Mouse (Mus musculus) ES-E14 (cell line): ENCODE measurements around the gene Zfp185. TPM values are rescaled to one million over a fixed set of nuclear protein-coding genes. Genes with fewer than 3 reads are reported as not detected.
A peak's percentile ranks its signal among the peaks of the same experiment; 100 is the strongest.

Source experiments
- DNase-seq: peaks from one replicate; pipeline ENCODE4 v3.0.0-alpha.2; 2013; ENCODE audit warnings: low read depth, low spot score
- H3K27ac ChIP-seq: 2 replicates; pipeline ENCODE4 v1.5.1; 2012; ENCODE audit warnings: low read depth, mild to moderate bottlenecking, low read length, moderate library complexity, mixed read lengths; ENCODE audit not compliant: poor library complexity, insufficient read depth, severe bottlenecking
- H3K36me3 ChIP-seq: 2 replicates; pipeline ENCODE4 v1.6.1; 2012; ENCODE audit warnings: mild to moderate bottlenecking, low read length, moderate library complexity, mixed read lengths; ENCODE audit not compliant: control insufficient read depth, poor library complexity, insufficient read depth, severe bottlenecking
- H3K4me1 ChIP-seq, 2 experiments: fragments of 150-350 bp in 1 of 2; sonication (generic) in 1 of 2; 2 replicates each; pipeline ENCODE4 v1.6.1; 2012; ENCODE audit warnings: low read length in 2 of 2, mild to moderate bottlenecking in 1 of 2, mixed read lengths in 1 of 2; ENCODE audit not compliant: control insufficient read depth in 2 of 2, insufficient read depth in 2 of 2, poor library complexity in 1 of 2
- H3K4me3 ChIP-seq, 2 experiments: fragments of 150-350 bp in 1 of 2; sonication (generic) in 1 of 2; 2 replicates each; pipeline ENCODE4 v1.5.1; 2012; ENCODE audit warnings: low read length in 2 of 2, low read depth in 1 of 2, mild to moderate bottlenecking in 1 of 2, mixed read lengths in 1 of 2; ENCODE audit not compliant: insufficient read depth in 1 of 2, poor library complexity in 1 of 2, severe bottlenecking in 1 of 2
- H3K9ac ChIP-seq: 2 replicates; pipeline ENCODE4 v1.6.1; 2012; ENCODE audit warnings: low read depth, mild to moderate bottlenecking, low read length, mixed read lengths; ENCODE audit not compliant: poor library complexity, insufficient read depth, severe bottlenecking
- H3K9me3 ChIP-seq: fragments of 150-350 bp; sonication (generic); 2 replicates; pipeline ENCODE4 v1.6.1; 2012; ENCODE audit warnings: low read depth, mild to moderate bottlenecking, low read length; ENCODE audit not compliant: control insufficient read depth, insufficient read depth
- CHD2 ChIP-seq: IDR thresholded peaks from 2 replicates; pipeline ENCODE4 v1.6.1; 2014; ENCODE audit warnings: mild to moderate bottlenecking, low read depth, low read length, inconsistent platforms
- HCFC1 ChIP-seq: IDR thresholded peaks from 2 replicates; pipeline ENCODE4 v1.6.1; 2012; ENCODE audit warnings: low read length, inconsistent platforms, borderline replicate concordance; ENCODE audit not compliant: insufficient read depth
- MAFK ChIP-seq: IDR thresholded peaks from 2 replicates; pipeline ENCODE4 v1.6.1; 2014; ENCODE audit warnings: mild to moderate bottlenecking, low read depth, low read length, inconsistent platforms; ENCODE audit not compliant: insufficient read depth
- ZC3H11A ChIP-seq: IDR thresholded peaks from 2 replicates; pipeline ENCODE4 v1.6.1; 2012; ENCODE audit warnings: low read depth, mild to moderate bottlenecking, inconsistent platforms, low read length, borderline replicate concordance
- ZNF384 ChIP-seq: IDR thresholded peaks from 2 replicates; pipeline ENCODE4 v1.6.1; 2012; ENCODE audit warnings: low read depth, low read length, inconsistent platforms
- in situ Hi-C, 2 experiments: fragments of 600-800 bp; cut with MboI; formaldehyde crosslinking; loops; one replicate each; pipeline ENCODE4 v1.15.1; 2025; ENCODE audit warnings: low sequenced_read_pairs in 2 of 2, inconsistent platforms in 1 of 2; ENCODE audit not compliant: unreplicated experiment in 2 of 2
- total RNA-seq: library from RNA; depleted of rRNA; stranded (reverse); fragments of 300-350 nt; gene quantifications from 2 replicates; pipeline ENCODE4 v1.2.3, GENCODE M21; 2012

Gene Zfp185
- total RNA-seq, 1 experiment, result 9.8 TPM

- no peaks in the 10 kb centered on the region for H3K4me1 ChIP-seq
- H3K27ac ChIP-seq, result no peak overlapping the region
- no peak for TF ChIP-seq CHD2
- no peak for TF ChIP-seq ZC3H11A
- no peak for TF ChIP-seq ZNF384
- no peak for TF ChIP-seq HCFC1
- TF ChIP-seq MAFK, result no peak
- no peak overlapping the region for H3K9ac ChIP-seq
- no peak for DNase-seq
- peaks cover under 1% of the 10 kb centered on the region; the same call in 1 of the 2 replicates for H3K36me3 ChIP-seq
- H3K9me3 ChIP-seq, result no peaks in the 10 kb centered on the region
- H3K4me3 ChIP-seq, result no peak overlapping the region
- in situ Hi-C loops, result no loop called here
Observed at GRCm38 (mm10) chrX:72961511-72961910, 25.6 kb upstream of the Zfp185 start.

GRCm38 (mm10) chrX:72962743-72963142 lies 24.4 kb upstream of the Zfp185 start:
- no peak overlapping the region for H3K27ac ChIP-seq
- H3K9me3 ChIP-seq, result no peaks in the 10 kb centered on the region
- no peaks in the 10 kb centered on the region for H3K36me3 ChIP-seq
- in situ Hi-C loops, result no loop called here
- TF ChIP-seq ZNF384 (no peak), HCFC1 (no peak), CHD2 (no peak), ZC3H11A (no peak), MAFK (no peak)
- no peak overlapping the region for H3K4me3 ChIP-seq
- H3K4me1 ChIP-seq, result no peaks in the 10 kb centered on the region
- DNase-seq, result no peak
- no peak overlapping the region for H3K9ac ChIP-seq

- TF ChIP-seq HCFC1 (no peak), ZNF384 (no peak), CHD2 (no peak), MAFK (no peak), ZC3H11A (no peak)
- Histone ChIP-seq H3K27ac (no peak overlapping the region), H3K9ac (no peak overlapping the region), H3K4me3 (no peak overlapping the region), H3K36me3 (no peaks in the 10 kb centered on the region), H3K4me1 (no peaks in the 10 kb centered on the region), H3K9me3 (no peaks in the 10 kb centered on the region)
- no peak for DNase-seq
- in situ Hi-C loops, result no loop called here
Observed at GRCm38 (mm10) chrX:72982831-72983230, 4.3 kb upstream of the Zfp185 start.

- no peaks in the 10 kb centered on the region for H3K4me1 ChIP-seq
- no peak overlapping the region for H3K4me3 ChIP-seq
- H3K27ac ChIP-seq, result no peak overlapping the region
- no peaks in the 10 kb centered on the region for H3K9me3 ChIP-seq
- DNase-seq, result no peak
- TF ChIP-seq ZC3H11A (no peak), CHD2 (no peak), ZNF384 (no peak), HCFC1 (no peak), MAFK (no peak)
- H3K9ac ChIP-seq, result no peak overlapping the region
- in situ Hi-C loops, result no loop called here
- H3K36me3 ChIP-seq, result no peaks in the 10 kb centered on the region
Observed at GRCm38 (mm10) chrX:72985607-72986006, 1.5 kb upstream of the Zfp185 start.

GRCm38 (mm10) chrX:72987520-72987905 lies 374 bp downstream of the Zfp185 start:
- TF ChIP-seq ZC3H11A, result no peak
- TF ChIP-seq ZNF384, result no peak
- TF ChIP-seq CHD2, result no peak
- in situ Hi-C loops, result no loop called here
- Histone ChIP-seq H3K9me3 (no peaks in the 10 kb centered on the region), H3K36me3 (no peaks in the 10 kb centered on the region), H3K27ac (no peak overlapping the region), H3K4me3 (peak overlapping the region; percentile 78 to 91), H3K4me1 (no peaks in the 10 kb centered on the region), H3K9ac (peak overlapping the region; percentile 92)
- DNase-seq, result no peak
